30 mouse cellular contexts compared by ENCODE assay signal in genomic region chrX:106951016-106951415, GRCm38 (mm10). TPM values are rescaled to one million over a fixed set of nuclear protein-coding genes. Genes with fewer than 3 reads are reported as not detected.
A peak's percentile ranks its signal among the peaks of the same experiment; 100 is the strongest.
DNase-seq lines count a peak whose midpoint lies in the region; ATAC-seq and TF ChIP-seq lines count a peak whose summit lies in the region.
"Had no signal": no experiment of that assay in that cellular context is flagged by ENCODE, and none has a peak within 500 bp of the region (broad histone marks: within the 10 kb centered on the region; RNA-seq: fewer than 3 reads in every experiment).

No protein-coding gene starts in this region.

- no peak overlapping the region for H3K9ac ChIP-seq in lung, embryonic 14.5 days
- H3K9ac ChIP-seq: forebrain, embryonic 15.5 days; limb, embryonic 15.5 days; liver, embryonic 13.5 days; midbrain, embryonic 13.5 days; stomach, embryonic 15.5 days had no signal

- H3K27me3 ChIP-seq in lung, embryonic 14.5 days (ENCODE audit: insufficient read depth, low read length): no peaks in the 10 kb centered on the region
- H3K27me3 ChIP-seq: forebrain, embryonic 15.5 days; limb, embryonic 15.5 days; liver, embryonic 13.5 days; midbrain, embryonic 13.5 days; stomach, embryonic 15.5 days had no signal

- peak; percentile 14 for DNase-seq in embryo, embryonic 10 days (ENCODE audit: low spot score)
- no peak for DNase-seq in embryo, embryonic 9.5 days (ENCODE audit: extremely low spot score)
- peak; percentile 9 for DNase-seq in lung, embryonic 14.5 days
- DNase-seq in lung, adult 18-20 months: no peak
- peak; percentile 53 for DNase-seq in ZHBTc4 (ENCODE audit: low read depth, low spot score)
- DNase-seq in adrenal gland, postnatal 14 days: no peak
- no peak for DNase-seq in gastrocnemius, adult 2 months
- DNase-seq: adrenal gland, adult 2 months; cerebellum, adult 8-10 months; cerebellum, postnatal 36 days; gastrocnemius, postnatal 36 days; heart, adult 18-20 months; kidney, adult 8-10 months; kidney, postnatal 4 days; layer of hippocampus, postnatal 36 days; liver, embryonic 13.5 days; lung, adult 2 months; retina, postnatal 1 day; right cerebral cortex, postnatal 14 days had no signal

- TF ChIP-seq CTCF in lung, embryonic 14.5 days (IDR thresholded peaks at IDR 0.05; ENCODE audit: low read depth): no peak
- no peak for TF ChIP-seq CTCF in gastrocnemius, adult 2 months (IDR thresholded peaks at IDR 0.05)

- WGBS in lung, embryonic 14.5 days: 11% methylated on average over 2 of the region's 2 CpGs

- ATAC-seq in lung, embryonic 14.5 days (ENCODE audit: insufficient read depth): no peak
- ATAC-seq: activated CD4-positive, CD25-positive, alpha-beta regulatory T cell, adult 4 months; forebrain, embryonic 15.5 days; intestine, embryonic 16.5 days; midbrain, embryonic 13.5 days had no signal

- no peak overlapping the region for H3K4me3 ChIP-seq in lung, embryonic 14.5 days (ENCODE audit: low read depth, low read length)
- H3K4me3 ChIP-seq in gastrocnemius, adult 2 months: no peak overlapping the region
- H3K4me3 ChIP-seq: forebrain, embryonic 10.5 days; forebrain, embryonic 15.5 days; limb, embryonic 10.5 days; limb, embryonic 15.5 days; liver, embryonic 13.5 days; midbrain, embryonic 13.5 days; stomach, embryonic 15.5 days had no signal

- H3K4me1 ChIP-seq in lung, embryonic 14.5 days (ENCODE audit: insufficient read depth): no peaks in the 10 kb centered on the region
- H3K4me1 ChIP-seq: forebrain, embryonic 15.5 days; limb, embryonic 10.5 days; limb, embryonic 15.5 days; liver, embryonic 13.5 days; midbrain, embryonic 13.5 days; stomach, embryonic 15.5 days had no signal

- no peak overlapping the region for H3K4me2 ChIP-seq in lung, embryonic 14.5 days
- H3K4me2 ChIP-seq: forebrain, embryonic 15.5 days; heart, embryonic 11.5 days; limb, embryonic 15.5 days; liver, embryonic 13.5 days; midbrain, embryonic 13.5 days; stomach, embryonic 15.5 days had no signal

- H3K9me3 ChIP-seq in lung, embryonic 14.5 days (ENCODE audit: low read depth, low read length): no peaks in the 10 kb centered on the region
- H3K9me3 ChIP-seq: forebrain, embryonic 10.5 days; forebrain, embryonic 15.5 days; limb, embryonic 10.5 days; limb, embryonic 15.5 days; liver, embryonic 13.5 days; midbrain, embryonic 13.5 days; stomach, embryonic 15.5 days had no signal

- no peak overlapping the region for H3K27ac ChIP-seq in lung, embryonic 14.5 days (ENCODE audit: low read depth)
- no peak overlapping the region for H3K27ac ChIP-seq in gastrocnemius, adult 2 months
- H3K27ac ChIP-seq: forebrain, embryonic 10.5 days; forebrain, embryonic 15.5 days; kidney, postnatal 0 days; limb, embryonic 10.5 days; limb, embryonic 15.5 days; liver, embryonic 13.5 days; midbrain, embryonic 13.5 days; stomach, embryonic 15.5 days had no signal

- intact Hi-C loops in gastrocnemius, adult 2 months (cut with DNase I): no loop called here

- H3K36me3 ChIP-seq in lung, embryonic 14.5 days (ENCODE audit: insufficient read depth): no peaks in the 10 kb centered on the region
- H3K36me3 ChIP-seq: forebrain, embryonic 10.5 days; forebrain, embryonic 15.5 days; limb, embryonic 10.5 days; limb, embryonic 15.5 days; liver, embryonic 13.5 days; midbrain, embryonic 13.5 days; stomach, embryonic 15.5 days had no signal

RNA-seq across cellular contexts. Expression of gene Lpar4, which starts 30.6 kb away (rescaled TPM):
- 19.1 and 19.3 TPM in 2 replicates for polyA plus RNA-seq in lung, embryonic 14.5 days (2014; fragmentation: Nextera tagmentation; extraction: Ambion mirVana)
- 3.7 and 4.9 TPM in 2 replicates for total RNA-seq in adrenal gland, postnatal 14 days (2021)
- under 1 TPM; 0.42 to 0.64 TPM for total RNA-seq in gastrocnemius, adult 2 months (2021)
- polyA plus RNA-seq: small intestine, adult 2 months had no signal

Comparison
In these comparisons a context has a peak if more than half of its experiments do, and no peak if none do; other contexts are left out.
1. DNase-seq: peak in embryo, embryonic 10 days (single experiment), lung, embryonic 14.5 days (single experiment) and ZHBTc4 (single experiment); none in embryo, embryonic 9.5 days (single experiment), lung, adult 18-20 months (0 of 2), adrenal gland, postnatal 14 days (single experiment) and gastrocnemius, adult 2 months (single experiment).